Mouse (Mus musculus) bone marrow, adult 2 months (tissue): ENCODE measurements around the gene 4933428G20Rik.

Source experiments
- CTCF ChIP-seq: fragments of 200-500 bp; IDR thresholded peaks from 2 replicates; pipeline ENCODE4 v1.5.1; 2011; ENCODE audit warnings: low read length, control low read depth; ENCODE audit not compliant: control insufficient read depth, insufficient read depth
- POLR2A ChIP-seq: fragments of 200-500 bp; IDR thresholded peaks from 2 replicates; pipeline ENCODE4 v1.6.1; 2011; ENCODE audit warnings: low read depth, mild to moderate bottlenecking, control low read depth, low read length, borderline replicate concordance; ENCODE audit not compliant: control insufficient read depth

DNA sequence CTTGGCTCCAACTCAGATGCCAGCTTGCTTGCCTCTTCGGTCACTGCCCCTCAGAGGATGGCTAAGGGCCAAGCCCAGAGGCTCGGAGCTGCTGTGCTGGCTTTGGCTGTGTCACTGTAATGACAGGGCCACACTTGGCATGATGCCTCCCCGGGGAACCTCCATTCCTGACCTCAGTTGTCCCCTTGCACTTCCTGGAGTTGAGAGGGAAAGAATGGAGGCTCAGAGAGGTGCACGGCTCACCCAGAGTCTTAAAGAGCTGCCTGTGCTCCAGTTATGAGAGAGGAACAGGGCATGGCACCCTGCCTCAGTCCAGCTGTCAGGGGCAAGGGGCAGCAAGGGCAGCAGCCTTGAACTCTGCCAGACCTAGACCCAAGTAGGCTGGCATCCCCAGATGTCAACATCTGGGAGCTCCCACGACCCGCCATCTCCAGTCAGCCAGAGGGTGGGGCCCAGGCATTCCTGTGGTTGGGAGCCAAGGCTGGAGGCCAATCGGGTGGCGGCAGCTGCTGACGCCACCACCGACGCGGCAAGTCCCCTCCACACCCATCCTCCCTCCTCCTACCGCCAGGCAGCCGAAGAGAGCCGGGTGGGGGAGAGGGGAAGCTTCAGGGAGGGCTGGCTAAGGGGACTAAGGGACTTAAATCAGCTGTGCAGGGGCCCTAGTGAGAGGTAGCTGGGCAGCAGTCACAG is 50.4 kb downstream of the 4933428G20Rik start:
- no peak for TF ChIP-seq CTCF
- TF ChIP-seq POLR2A: no peak
